Mouse (Mus musculus) cerebellum, adult 2 months (tissue): ENCODE measurements around the gene Htr5a.

Source experiments
- CTCF ChIP-seq: fragments of 200-500 bp; IDR thresholded peaks from 2 replicates; pipeline ENCODE4 v1.5.1; 2011; ENCODE audit warnings: low read depth, mild to moderate bottlenecking, control low read depth, low read length, moderate library complexity, borderline replicate concordance; ENCODE audit not compliant: insufficient read depth
- POLR2A ChIP-seq: fragments of 200-500 bp; IDR thresholded peaks from 2 replicates; pipeline ENCODE4 v1.6.1; 2011; ENCODE audit warnings: low read length, control low read depth, borderline replicate concordance; ENCODE audit not compliant: insufficient read depth

DNA sequence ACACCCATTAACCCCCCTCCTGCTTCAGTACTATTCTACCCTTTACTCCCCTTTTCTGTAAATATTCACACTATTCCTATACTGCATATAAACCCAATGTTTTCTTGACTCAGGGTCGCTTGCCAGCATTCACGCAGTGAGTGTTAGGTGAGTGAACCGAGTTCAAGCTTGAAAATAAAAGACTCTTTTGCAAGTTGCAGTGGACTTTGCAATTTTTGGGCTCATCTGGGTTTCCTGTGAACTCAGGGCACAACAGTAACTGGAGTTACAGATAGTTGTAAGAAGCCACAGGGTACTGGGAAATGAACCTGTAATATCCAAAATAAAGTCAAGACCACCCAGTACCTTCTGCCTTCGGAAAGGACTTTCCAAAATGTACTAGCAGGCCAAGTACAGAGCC lies 58.2 kb downstream of the Htr5a start:
- TF ChIP-seq POLR2A: no peak
- TF ChIP-seq CTCF: no peak
